In the genomic region with DNA sequence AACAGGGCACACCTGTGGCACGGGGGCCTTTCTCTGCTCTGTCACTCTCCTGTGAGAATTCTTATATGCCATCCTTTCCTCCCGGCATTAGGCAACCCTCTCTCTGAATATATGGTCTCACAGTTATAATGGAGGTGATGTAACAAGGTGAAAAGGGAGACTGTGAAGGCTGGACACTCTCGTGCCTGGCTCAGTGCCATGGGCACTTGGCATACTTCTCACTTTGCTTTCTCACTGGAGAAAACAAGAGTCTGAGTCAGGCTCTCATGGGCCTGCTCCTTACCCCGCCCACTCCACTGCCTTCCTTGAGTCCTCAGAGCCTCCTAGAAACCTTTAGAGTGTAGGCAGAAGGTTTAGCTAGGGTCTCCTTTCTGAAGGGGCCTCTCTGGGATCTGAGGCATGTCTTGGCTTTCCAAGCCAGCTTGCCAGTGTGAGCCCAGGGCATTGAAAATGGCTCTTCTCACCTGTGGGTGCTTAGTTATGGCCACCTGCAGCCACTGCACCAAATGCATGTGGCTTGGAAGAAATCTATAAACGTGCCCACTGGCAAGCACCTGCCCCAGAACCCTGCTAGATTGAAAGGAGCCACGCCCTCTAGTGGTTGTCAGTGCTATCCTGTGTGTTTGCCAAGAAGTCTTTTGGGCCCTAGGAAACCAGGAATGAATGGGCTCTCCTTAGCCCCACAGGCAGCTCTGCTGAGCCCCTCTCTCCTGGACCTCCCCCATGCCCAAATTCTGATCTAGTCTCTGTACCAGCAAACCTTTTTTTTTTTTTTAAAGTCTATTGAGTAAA, we compare ENCODE assay signal across 8 mouse cellular contexts. TPM values are rescaled to one million over a fixed set of nuclear protein-coding genes. Genes with fewer than 3 reads are reported as not detected.
DNase-seq lines count a peak whose midpoint lies in the region; ATAC-seq and TF ChIP-seq lines count a peak whose summit lies in the region.
"Had no signal": no experiment of that assay in that cellular context is flagged by ENCODE, and none has a peak within 500 bp of the region (broad histone marks: within the 10 kb centered on the region; RNA-seq: fewer than 3 reads in every experiment).

No protein-coding gene starts in this region.

- 0 out of 2 replicates have a peak, but pooled peaks cover 3% of the 10 kb centered on the region for H3K4me1 ChIP-seq in intestine, postnatal 0 days (replicated peaks; ENCODE audit: control insufficient read depth, insufficient read depth, low read length)
- H3K4me1 ChIP-seq in intestine, embryonic 15.5 days (replicated peaks): peaks cover 29% of the 10 kb centered on the region
- H3K4me1 ChIP-seq in E14TG2a.4 (replicated peaks; ENCODE audit: low read depth, low read length): peaks cover 51% of the 10 kb centered on the region

- no peak overlapping the region for H3K4me2 ChIP-seq in intestine, postnatal 0 days (replicated peaks; ENCODE audit: low read depth)
- no peak overlapping the region for H3K4me2 ChIP-seq in intestine, embryonic 15.5 days (replicated peaks)

- no peak overlapping the region for H3K27ac ChIP-seq in intestine, postnatal 0 days (ENCODE audit: low read depth, low read length)
- H3K27ac ChIP-seq in intestine, embryonic 15.5 days: no peak overlapping the region

- peak; percentile 92 for DNase-seq in adipocyte (ENCODE audit: low spot score)
- DNase-seq in kidney, postnatal 4 days: peak; percentile 38 to 50
- DNase-seq in thymus, postnatal 4 days: peak; percentile 66
- no peak for DNase-seq in right cerebral cortex, postnatal 14 days

- no peak overlapping the region for H3K9ac ChIP-seq in intestine, postnatal 0 days (ENCODE audit: low read depth, low read length)
- H3K9ac ChIP-seq in intestine, embryonic 15.5 days: no peak overlapping the region

- H3K4me3 ChIP-seq in intestine, postnatal 0 days (ENCODE audit: low read depth, low read length): no peak overlapping the region
- H3K4me3 ChIP-seq in intestine, embryonic 15.5 days (replicated peaks): no peak overlapping the region
- no peak overlapping the region for H3K4me3 ChIP-seq in E14TG2a.4 (replicated peaks; ENCODE audit: low read length)
- H3K4me3 ChIP-seq: erythroblast, embryonic 14.5 days had no signal

- no peaks in the 10 kb centered on the region for H3K9me3 ChIP-seq in intestine, postnatal 0 days (ENCODE audit: control insufficient read depth)
- H3K9me3 ChIP-seq in intestine, embryonic 15.5 days: no peaks in the 10 kb centered on the region
- no peaks in the 10 kb centered on the region for H3K9me3 ChIP-seq in E14TG2a.4 (ENCODE audit: low read length)

- TF ChIP-seq CTCF in intestine, postnatal 0 days (IDR thresholded peaks at IDR 0.05; ENCODE audit: low read depth): peak; percentile 70
- peak; percentile 62 for TF ChIP-seq CTCF in E14TG2a.4 (conservative IDR thresholded peaks at IDR 0.05; ENCODE audit: low read length)

- H3K36me3 ChIP-seq in intestine, postnatal 0 days (ENCODE audit: control insufficient read depth, insufficient read depth): no peaks in the 10 kb centered on the region
- H3K36me3 ChIP-seq in intestine, embryonic 15.5 days: no peaks in the 10 kb centered on the region
- no peaks in the 10 kb centered on the region for H3K36me3 ChIP-seq in E14TG2a.4 (ENCODE audit: insufficient read depth, low read length)

- 57% methylated on average over 6 of the region's 6 CpGs for WGBS in intestine, postnatal 0 days
- 58% methylated on average over 6 of the region's 6 CpGs for WGBS in intestine, embryonic 15.5 days

- H3K27me3 ChIP-seq in intestine, postnatal 0 days (replicated peaks; ENCODE audit: control insufficient read depth, insufficient read depth, low read length): no peaks in the 10 kb centered on the region
- 0 out of 2 replicates have a peak, but pooled peaks cover 3% of the 10 kb centered on the region for H3K27me3 ChIP-seq in intestine, embryonic 15.5 days (replicated peaks)
- peaks cover 18% of the 10 kb centered on the region for H3K27me3 ChIP-seq in E14TG2a.4 (ENCODE audit: insufficient read depth, low read length)

- ATAC-seq in intestine, postnatal 0 days: no peak
- ATAC-seq in intestine, embryonic 15.5 days: no peak

RNA-seq across cellular contexts. Expression of a gene that starts 2.8 kb away (rescaled TPM):
- 0.75 and 0.82 TPM in 2 replicates for polyA plus RNA-seq in intestine, postnatal 0 days (2015; fragmentation: Nextera tagmentation; extraction: Ambion mirVana)
- 1.8 and 2.1 TPM in 2 replicates for polyA plus RNA-seq in intestine, embryonic 15.5 days (2015; fragmentation: Nextera tagmentation; extraction: Ambion mirVana)
- polyA plus RNA-seq: erythroblast, embryonic 14.5 days had no signal

RNA-seq across cellular contexts. Expression of a gene that starts 51.7 kb away (rescaled TPM):
- 14.4 and 15.1 TPM in 2 replicates for polyA plus RNA-seq in intestine, postnatal 0 days (2015; fragmentation: Nextera tagmentation; extraction: Ambion mirVana)
- polyA plus RNA-seq in intestine, embryonic 15.5 days (2015; fragmentation: Nextera tagmentation; extraction: Ambion mirVana): 11.8 and 11.9 TPM in 2 replicates
